Mouse (Mus musculus): Measurements from ENCODE around the gene Hgfac.

DNA sequence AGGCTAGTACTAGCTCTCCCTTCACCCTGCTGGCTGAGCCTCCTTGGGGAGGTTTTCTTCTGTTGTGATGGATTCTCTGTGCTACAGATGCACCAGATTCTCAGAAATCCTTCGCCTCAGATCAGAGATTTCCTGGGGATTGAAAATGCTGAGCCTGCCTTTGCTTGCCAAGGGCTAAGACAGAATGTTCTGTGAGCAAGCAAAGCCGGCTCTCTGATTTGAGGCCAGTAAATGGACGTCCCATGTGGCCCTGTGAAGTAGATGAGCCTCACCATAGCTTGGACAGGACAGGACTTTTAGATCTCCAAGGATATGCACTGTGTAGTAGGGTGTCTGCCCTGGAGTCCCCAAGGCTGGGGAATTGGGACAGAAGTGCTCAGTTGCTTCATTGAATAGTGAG, 43.6 kb downstream of the Hgfac start:
- no peak for TF ChIP-seq CTCF (IDR thresholded peaks at IDR 0.05; ENCODE audit: low read depth)
- no peak for TF ChIP-seq EP300 (optimal IDR thresholded peaks at IDR 0.05)
